Mouse (Mus musculus) yolk sac, embryonic 10.5 days (tissue): ENCODE data around the gene Hk1.
A peak's percentile ranks its signal among the peaks of the same experiment; 100 is the strongest.

Experiments
- DNase-seq: peaks from one replicate; pipeline ENCODE4 v3.0.0-alpha.2; 2017; ENCODE audit warnings: low spot score

Hk1 gene

GRCm38 (mm10) chr10:62221647-62222046 is 158.1 kb downstream of the Hk1 start:
- DNase-seq, result no peak

DNA sequence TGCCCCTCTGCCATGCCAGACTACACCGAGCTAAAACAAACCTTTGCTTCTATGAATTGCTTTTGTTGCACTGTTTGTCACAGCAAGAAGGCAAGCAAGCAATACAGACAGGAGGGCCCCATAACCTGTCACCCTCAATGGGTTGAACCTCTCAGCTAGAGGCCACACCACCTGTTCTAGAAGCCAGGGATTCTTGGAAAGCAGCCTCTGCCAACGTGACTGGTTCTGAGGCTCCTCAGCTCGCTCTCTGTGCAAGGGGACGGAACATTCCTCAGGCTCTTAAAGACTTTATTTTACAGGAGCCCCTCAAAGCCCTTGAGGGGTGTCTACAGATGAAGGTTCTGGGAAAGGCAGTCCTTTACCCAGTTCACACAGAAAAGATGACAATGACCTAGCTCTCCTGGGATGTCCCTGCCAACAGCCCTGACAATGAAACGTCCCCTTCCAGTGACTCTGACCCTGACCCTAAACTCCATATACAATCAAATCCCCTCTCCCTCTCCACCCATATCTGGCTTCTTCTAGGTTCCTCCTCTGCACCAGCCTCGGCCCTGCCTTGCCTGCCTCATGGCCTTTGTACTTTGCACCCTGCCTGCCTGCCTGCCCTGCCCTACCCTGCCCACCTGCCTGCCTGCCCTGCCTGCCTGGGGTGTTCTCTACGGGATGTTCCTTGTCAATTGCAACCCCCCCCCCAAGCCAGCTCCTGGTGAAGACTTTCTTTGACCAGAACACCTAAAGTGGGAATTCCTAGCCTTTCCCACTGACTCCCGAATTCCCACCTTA is 158.8 kb downstream of the Hk1 start:
- DNase-seq, result peak; percentile 50
